Mouse (Mus musculus) lung, postnatal 25 days (tissue): Measurements from ENCODE around the gene Mapk8ip1.
"Not testable (repeated sequence)": the region's sequence is repeated elsewhere in the genome, so short reads cannot be mapped to it uniquely, and the experiment has no call there.

Experiments used
- DNase-seq: peaks from one replicate; pipeline ENCODE4 v3.0.0; 2022; ENCODE audit warnings: low spot score

The Mapk8ip1 gene

GRCm38 (mm10) chr2:92424462-92425308, 23.6 kb upstream of the Mapk8ip1 start:
- peak; percentile 91 for DNase-seq

- peak; percentile 98 for DNase-seq
Measured at GRCm38 (mm10) chr2:92423702-92424461, 22.8 kb upstream of the Mapk8ip1 start.

- no peak for DNase-seq
Measured at GRCm38 (mm10) chr2:92423156-92423555, 22.1 kb upstream of the Mapk8ip1 start.

GRCm38 (mm10) chr2:92422388-92423135, 21.5 kb upstream of the Mapk8ip1 start:
- DNase-seq, result no peak

GRCm38 (mm10) chr2:92421723-92422387, 20.8 kb upstream of the Mapk8ip1 start:
- DNase-seq, result no peak

GRCm38 (mm10) chr2:92411705-92412104, 10.6 kb upstream of the Mapk8ip1 start:
- no peak for DNase-seq

- no peak for DNase-seq
Measured at GRCm38 (mm10) chr2:92408309-92409045, 7.4 kb upstream of the Mapk8ip1 start.

GRCm38 (mm10) chr2:92405687-92406086, 4.6 kb upstream of the Mapk8ip1 start:
- no peak for DNase-seq

GRCm38 (mm10) chr2:92404737-92405136, 3.7 kb upstream of the Mapk8ip1 start:
- DNase-seq, result no peak

GRCm38 (mm10) chr2:92403776-92404319, 2.8 kb upstream of the Mapk8ip1 start:
- no peak for DNase-seq

GRCm38 (mm10) chr2:92402591-92403326, 1.7 kb upstream of the Mapk8ip1 start:
- no peak for DNase-seq

- no peak for DNase-seq
Measured at GRCm38 (mm10) chr2:92400682-92401081, 381 bp downstream of the Mapk8ip1 start.

GRCm38 (mm10) chr2:92399877-92400276, 1.2 kb downstream of the Mapk8ip1 start:
- DNase-seq, result not testable (repeated sequence)

GRCm38 (mm10) chr2:92397436-92397835, 3.6 kb downstream of the Mapk8ip1 start:
- DNase-seq, result no peak

GRCm38 (mm10) chr2:92395535-92395934, 5.5 kb downstream of the Mapk8ip1 start:
- DNase-seq, result no peak

- DNase-seq, result no peak
Measured at GRCm38 (mm10) chr2:92392318-92393264, 8.5 kb downstream of the Mapk8ip1 start.

GRCm38 (mm10) chr2:92391703-92392317, 9.3 kb downstream of the Mapk8ip1 start:
- no peak for DNase-seq

GRCm38 (mm10) chr2:92391116-92391515, 9.9 kb downstream of the Mapk8ip1 start:
- DNase-seq, result no peak
